Mouse (Mus musculus) megakaryocyte, embryonic 14.5 days (primary cell): ENCODE results near the gene Kyat1.

Experiments used
- FLI1 ChIP-seq: IDR thresholded peaks from 2 replicates; pipeline ENCODE4 v1.6.1; 2012; ENCODE audit warnings: low read length, inconsistent platforms, mixed read lengths
- GATA1 ChIP-seq: IDR thresholded peaks from 3 replicates; pipeline ENCODE4 v1.6.1; 2012; ENCODE audit warnings: mixed read lengths, low read length, inconsistent platforms, borderline replicate concordance

DNA sequence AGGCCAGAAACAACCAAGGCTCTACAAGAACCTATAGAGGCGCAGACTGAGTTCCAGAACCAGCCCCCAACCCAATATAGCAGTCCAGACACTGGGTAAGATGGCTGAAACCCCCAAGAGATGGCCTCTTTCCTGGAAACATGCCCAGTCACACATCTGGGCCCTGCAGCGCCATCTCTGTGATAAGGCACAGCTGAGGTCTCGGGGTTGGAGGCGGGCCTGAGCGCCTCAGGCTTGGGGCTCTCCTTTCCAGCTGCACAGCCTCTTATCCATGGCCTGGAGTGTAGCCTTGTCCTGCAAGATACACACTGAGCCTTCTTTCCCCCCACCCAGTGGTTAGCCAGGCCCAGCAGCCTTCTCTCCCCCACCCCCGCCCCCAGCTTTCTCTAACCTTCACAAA, 20.4 kb downstream of the Kyat1 start:
- TF ChIP-seq GATA1 (no peak), FLI1 (no peak)
